Mouse (Mus musculus) lung, adult 2 months (tissue): ENCODE results near the gene Slc17a7.

Experiments
- CTCF ChIP-seq: fragments of 200-500 bp; IDR thresholded peaks from 2 replicates; pipeline ENCODE4 v1.5.1; 2011; ENCODE audit warnings: mild to moderate bottlenecking, low read length, control low read depth; ENCODE audit not compliant: insufficient read depth
- POLR2A ChIP-seq: fragments of 200-500 bp; IDR thresholded peaks from 2 replicates; pipeline ENCODE4 v1.6.1; 2011; ENCODE audit warnings: low read depth, mild to moderate bottlenecking, control low read depth, low read length, borderline replicate concordance; ENCODE audit errors: extremely low read depth

DNA sequence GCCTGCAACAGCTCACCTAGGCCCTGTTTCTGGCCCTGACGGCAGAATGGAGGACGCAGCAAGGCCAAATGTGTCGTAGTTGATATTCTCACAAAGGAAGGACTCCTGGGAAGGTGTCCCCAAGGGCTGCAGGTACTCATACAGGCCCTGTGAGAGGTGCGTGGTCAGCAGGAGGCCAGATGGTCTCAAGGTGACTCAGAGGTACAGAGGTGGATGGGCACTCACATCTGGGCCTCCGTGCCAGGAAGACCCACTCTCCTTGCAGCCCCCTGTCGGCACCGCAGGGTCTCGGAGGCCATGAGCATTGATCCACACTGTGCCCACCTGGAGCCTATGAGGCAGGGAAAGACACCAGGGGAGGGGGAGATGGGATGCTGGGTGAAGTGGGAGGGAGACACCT, 18.3 kb upstream of the Slc17a7 start:
- TF ChIP-seq POLR2A (no peak), CTCF (no peak)
